Mouse (Mus musculus) hindbrain, embryonic 15.5 days (tissue): ENCODE measurements around the gene Gpr153. TPM values are rescaled to one million over a fixed set of nuclear protein-coding genes. Genes with fewer than 3 reads are reported as not detected.
A peak's percentile ranks its signal among the peaks of the same experiment; 100 is the strongest.

Experiments
- ATAC-seq: fragments of 200-750 bp; cut with Nextera tagmentation; 2 replicates; pipeline ENCODE4 v1.8.0; 2017; ENCODE audit warnings: low read depth, moderate number of reproducible peaks, moderate TSS enrichment; ENCODE audit not compliant: low FRiP score
- H3K27ac ChIP-seq: fragments of 300-500 bp; sonication (generic); replicated peaks from 2 replicates; pipeline ENCODE4 v1.5.1; 2015; ENCODE audit warnings: mild to moderate bottlenecking, inconsistent platforms
- H3K27me3 ChIP-seq: fragments of 300-500 bp; sonication (generic); 2 replicates; pipeline ENCODE4 v1.6.1; 2015; ENCODE audit warnings: control low read depth, inconsistent platforms
- H3K36me3 ChIP-seq: fragments of 300-500 bp; sonication (generic); 2 replicates; pipeline ENCODE4 v1.6.1; 2015; ENCODE audit warnings: control low read depth, inconsistent platforms
- H3K4me1 ChIP-seq: fragments of 300-500 bp; sonication (generic); replicated peaks from 2 replicates; pipeline ENCODE4 v1.6.1; 2015; ENCODE audit warnings: control low read depth, inconsistent platforms
- H3K4me2 ChIP-seq: fragments of 300-500 bp; sonication (generic); 2 replicates; pipeline ENCODE4 v1.6.1; 2015; ENCODE audit warnings: moderate library complexity, mild to moderate bottlenecking, inconsistent platforms
- H3K4me3 ChIP-seq: fragments of 300-500 bp; sonication (generic); 2 replicates; pipeline ENCODE4 v1.5.1; 2015; ENCODE audit warnings: mild to moderate bottlenecking, inconsistent platforms
- H3K9ac ChIP-seq: fragments of 300-500 bp; sonication (generic); 2 replicates; pipeline ENCODE4 v1.6.1; 2015; ENCODE audit warnings: inconsistent platforms
- H3K9me3 ChIP-seq: fragments of 300-500 bp; sonication (generic); 2 replicates; pipeline ENCODE4 v1.6.1; 2016; ENCODE audit warnings: control low read depth, inconsistent platforms
- WGBS: fragments of 180-500 bp; shearing (Covaris S2); methylation state at CpG from one replicate; pipeline ENCODE4 v1.1.7; 2015; 5-methylcytosine and 5-hydroxymethylcytosine counted together
- polyA plus RNA-seq: library from polyadenylated mRNA; unstranded; fragments of >200 nt; fragmentation: Nextera tagmentation; extraction: Ambion mirVana; gene quantifications from 2 replicates; pipeline ENCODE4 v1.2.1, GENCODE M21; 2015

Gene Gpr153
- polyA plus RNA-seq, 1 experiment from 2014 or later, result 21.7 TPM

- peaks cover 22% of the 10 kb centered on the region for H3K4me1 ChIP-seq
- WGBS, result 84% methylated on average over 6 of the region's 6 CpGs
- no peak overlapping the region for H3K4me2 ChIP-seq
- H3K27ac ChIP-seq, result no peak overlapping the region
- no peak overlapping the region for H3K9ac ChIP-seq
- peaks cover 42% of the 10 kb centered on the region for H3K36me3 ChIP-seq
- ATAC-seq, result no peak
- no peaks in the 10 kb centered on the region for H3K9me3 ChIP-seq
- no peak overlapping the region for H3K4me3 ChIP-seq
- no peaks in the 10 kb centered on the region for H3K27me3 ChIP-seq
Measured at GRCm38 (mm10) chr4:152328691-152329090, 54.7 kb downstream of the Gpr153 start.

DNA sequence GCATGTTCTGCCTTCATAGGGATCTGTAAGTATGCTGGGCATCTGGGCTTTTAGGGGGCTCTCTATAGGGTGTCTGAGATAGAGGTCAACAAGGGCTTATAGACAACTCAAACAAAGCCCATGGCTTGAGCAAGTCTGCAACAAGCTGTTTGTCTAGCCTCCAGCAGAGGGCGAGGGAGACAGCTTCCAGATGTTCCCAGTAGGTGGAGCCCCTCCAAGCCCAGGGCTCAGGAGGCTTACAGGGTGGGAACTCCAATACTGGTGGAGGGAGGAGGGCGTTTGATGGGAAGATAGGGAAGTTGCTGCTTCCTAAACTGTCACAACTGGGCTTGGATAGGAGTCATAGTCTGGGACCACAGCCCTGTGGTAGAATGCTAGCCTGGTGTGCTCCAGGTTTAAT lies 58.9 kb downstream of the Gpr153 start:
- Histone ChIP-seq H3K4me1 (0 out of 2 replicates have a peak, but pooled peaks cover 7% of the 10 kb centered on the region), H3K9me3 (no peaks in the 10 kb centered on the region), H3K4me2 (no peak overlapping the region), H3K27me3 (no peaks in the 10 kb centered on the region), H3K4me3 (no peak overlapping the region), H3K36me3 (peaks cover 50% of the 10 kb centered on the region), H3K27ac (no peak overlapping the region), H3K9ac (no peak overlapping the region)
- 28% methylated on average over 2 of the region's 2 CpGs for WGBS
- ATAC-seq, result peak; percentile 67

DNA sequence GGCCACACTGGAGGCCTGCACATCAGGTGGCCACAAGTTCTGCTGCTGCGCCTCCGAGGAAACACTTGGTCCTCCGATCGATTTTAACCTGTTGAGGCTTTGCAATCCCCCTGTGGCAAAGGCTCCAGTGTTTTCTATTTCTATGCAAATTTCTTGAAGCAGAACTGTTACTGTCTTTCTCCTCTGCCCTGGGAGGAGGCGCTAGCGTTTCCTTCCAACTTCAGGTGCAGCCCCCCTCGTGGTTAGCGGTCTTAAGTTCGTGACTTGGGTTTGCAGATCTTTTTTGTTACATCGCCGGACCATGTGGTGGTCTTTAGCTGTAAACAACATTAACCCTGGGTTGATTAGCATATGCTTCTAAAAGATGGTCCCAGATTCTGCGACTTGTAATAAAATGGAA lies 59.6 kb downstream of the Gpr153 start:
- Histone ChIP-seq H3K9ac (no peak overlapping the region), H3K4me1 (peaks cover 10% of the 10 kb centered on the region), H3K27me3 (no peaks in the 10 kb centered on the region), H3K9me3 (no peaks in the 10 kb centered on the region), H3K4me2 (no peak overlapping the region), H3K27ac (no peak overlapping the region), H3K36me3 (peaks cover 50% of the 10 kb centered on the region), H3K4me3 (no peak overlapping the region)
- ATAC-seq, result no peak
- WGBS, result 89% methylated on average over 12 of the region's 12 CpGs

Other genes with a start within 250 kb of the Gpr153 start
- 18.3 and 18.5 TPM in 2 replicates for gene Zbtb48, start 246.6 kb upstream of the Gpr153 start, polyA plus RNA-seq
- gene Tas1r1, start 235.7 kb upstream of the Gpr153 start, polyA plus RNA-seq, result 1.6 and 1.8 TPM in 2 replicates
- 24.7 and 27.1 TPM in 2 replicates for gene Nol9, start 234.9 kb upstream of the Gpr153 start, polyA plus RNA-seq
- 11.7 and 13.5 TPM in 2 replicates for gene Plekhg5, start 201.7 kb upstream of the Gpr153 start, polyA plus RNA-seq
- 0.97 and 1.8 TPM in 2 replicates for gene Tnfrsf25, start 158.3 kb upstream of the Gpr153 start, polyA plus RNA-seq
- 0.29 and 0.31 TPM in 2 replicates for gene Espn, start 121.9 kb upstream of the Gpr153 start, polyA plus RNA-seq
- not detected in 2 replicates for gene Hes2, start 115.4 kb upstream of the Gpr153 start, polyA plus RNA-seq
- gene Acot7, start 96.1 kb upstream of the Gpr153 start, polyA plus RNA-seq, result 427 and 433 TPM in 2 replicates
- gene Hes3, start 17.4 kb downstream of the Gpr153 start, polyA plus RNA-seq, result 0.47 and 3.0 TPM in 2 replicates
- gene Icmt, start 23.0 kb downstream of the Gpr153 start, polyA plus RNA-seq, result 18.3 and 22.2 TPM in 2 replicates
- gene Rnf207, start 44.8 kb downstream of the Gpr153 start, polyA plus RNA-seq, result 8.6 and 8.8 TPM in 2 replicates
- 135 and 176 TPM in 2 replicates for gene Rpl22, start 51.5 kb downstream of the Gpr153 start, polyA plus RNA-seq
- 57.4 and 61.8 TPM in 2 replicates for gene Chd5, start 64.4 kb downstream of the Gpr153 start, polyA plus RNA-seq
- gene Nphp4, start 202.5 kb downstream of the Gpr153 start, polyA plus RNA-seq, result 6.1 and 6.2 TPM in 2 replicates
- 30.8 and 34.5 TPM in 2 replicates for gene Kcnab2, start 203.6 kb downstream of the Gpr153 start, polyA plus RNA-seq